Mouse (Mus musculus): Measurements from ENCODE around the gene Gm40193.
A peak's percentile ranks its signal among the peaks of the same experiment; 100 is the strongest.

Gm40193 gene

GRCm38 (mm10) chr11:70506385-70506784, 26.4 kb downstream of the Gm40193 start:
- DNase-seq (ENCODE audit: low read depth) = peak; percentile 89

GRCm38 (mm10) chr11:70504970-70505369, 27.8 kb downstream of the Gm40193 start, which contains the start of gene Tm4sf5:
Gene Tm4sf5, plus strand, starts transcription at chr11:70505244.
- DNase-seq (ENCODE audit: low read depth) = no peak

GRCm38 (mm10) chr11:70502018-70502417, 30.7 kb downstream of the Gm40193 start:
- no peak for DNase-seq (ENCODE audit: low read depth)

GRCm38 (mm10) chr11:70500476-70500812, 32.3 kb downstream of the Gm40193 start:
- no peak for DNase-seq (ENCODE audit: low read depth)

GRCm38 (mm10) chr11:70499566-70500475, 32.9 kb downstream of the Gm40193 start:
- DNase-seq (ENCODE audit: low read depth) = peak; percentile 47

GRCm38 (mm10) chr11:70489684-70490083, 43.1 kb downstream of the Gm40193 start:
- DNase-seq (ENCODE audit: low read depth) = no peak

- DNase-seq (ENCODE audit: low read depth) = no peak
Measured at GRCm38 (mm10) chr11:70489138-70489537, 43.6 kb downstream of the Gm40193 start.

- DNase-seq (ENCODE audit: low read depth) = no peak
Measured at GRCm38 (mm10) chr11:70487816-70488215, 44.9 kb downstream of the Gm40193 start.

- DNase-seq (ENCODE audit: low read depth) = no peak
Measured at GRCm38 (mm10) chr11:70485498-70485897, 47.2 kb downstream of the Gm40193 start.
